8 mouse cellular contexts compared by ENCODE assay signal in the genomic region with DNA sequence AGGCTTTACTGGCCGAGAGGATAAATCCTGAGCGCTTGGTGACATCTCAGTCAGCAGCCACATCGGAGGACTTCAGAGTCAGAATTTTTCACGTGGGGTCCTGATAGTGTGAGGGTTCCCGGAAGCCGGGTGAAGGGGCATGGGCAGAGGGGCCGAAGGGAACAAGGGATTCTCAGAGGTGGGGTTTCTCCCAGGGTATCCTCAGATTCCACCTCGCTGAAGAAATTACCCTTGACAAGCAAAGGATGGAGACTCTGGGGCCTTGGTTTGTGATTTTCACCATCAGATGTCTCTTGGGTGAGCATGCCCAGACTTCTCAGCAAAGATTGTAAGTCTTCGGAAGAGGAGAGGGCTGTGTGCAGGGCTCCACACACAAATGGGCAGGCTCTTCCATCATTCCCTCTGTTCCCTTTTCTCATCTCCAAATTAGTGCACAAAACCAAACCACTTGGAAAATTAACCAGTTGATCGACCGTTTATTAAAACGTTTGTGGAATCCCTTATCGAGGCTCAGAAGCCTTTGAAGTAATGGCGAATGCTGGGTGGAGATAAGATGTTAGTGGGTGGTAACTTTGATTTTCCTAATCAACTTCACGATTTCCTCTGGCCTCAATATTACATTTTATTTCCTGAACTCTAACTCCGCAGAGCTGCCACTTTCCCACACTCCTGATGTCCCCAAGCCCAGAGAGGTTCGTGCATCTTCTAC. TPM values are rescaled to one million over a fixed set of nuclear protein-coding genes. Genes with fewer than 3 reads are reported as not detected.
DNase-seq lines count a peak whose midpoint lies in the region; ATAC-seq lines count a peak whose summit lies in the region.

A gene (plus strand): TSS at position 38 of the 709 bp plus-strand sequence.

- WGBS in heart, embryonic 11.5 days (ENCODE audit: insufficient replicate concordance): 13% methylated on average over 17 of the region's 17 CpGs
- WGBS in neural tube, embryonic 15.5 days: 30% methylated on average over 17 of the region's 17 CpGs

- no peaks in the 10 kb centered on the region for H3K36me3 ChIP-seq in heart, embryonic 11.5 days (ENCODE audit: control insufficient read depth, insufficient read depth, low read length)
- no peaks in the 10 kb centered on the region for H3K36me3 ChIP-seq in neural tube, embryonic 15.5 days

- peak within 1 kb of the TSS; percentile 75 for H3K27ac ChIP-seq in brown adipose tissue, adult 24 weeks (replicated peaks; ENCODE audit: low read depth, low read length)
- peak within 1 kb of the TSS; percentile 93 for H3K27ac ChIP-seq in heart, embryonic 11.5 days (ENCODE audit: low read depth, low read length)
- peak within 1 kb of the TSS; percentile 92 for H3K27ac ChIP-seq in neural tube, embryonic 15.5 days (replicated peaks)

- H3K4me2 ChIP-seq in heart, embryonic 11.5 days: peak within 1 kb of the TSS; percentile 90
- peak within 1 kb of the TSS; percentile 87 for H3K4me2 ChIP-seq in neural tube, embryonic 15.5 days

- H3K4me1 ChIP-seq in brown adipose tissue, adult 24 weeks (ENCODE audit: control insufficient read depth, insufficient read depth, insufficient read length, low read length): peaks cover 11% of the 10 kb centered on the region; the same call in 1 of the 2 replicates
- peaks cover 29% of the 10 kb centered on the region for H3K4me1 ChIP-seq in heart, embryonic 11.5 days (ENCODE audit: control insufficient read depth, insufficient read depth, low read length)
- H3K4me1 ChIP-seq in neural tube, embryonic 15.5 days: peaks cover 46% of the 10 kb centered on the region

- ATAC-seq in heart, embryonic 11.5 days (replicated peaks; ENCODE audit: insufficient number of reproducible peaks, low FRiP score, low TSS enrichment): no peak
- no peak for ATAC-seq in neural tube, embryonic 15.5 days (ENCODE audit: low FRiP score)

- intact Hi-C loops in left cerebral cortex, postnatal 14 days (cut with DNase I): no loop called here

- peak within 1 kb of the TSS; percentile 96 for H3K9ac ChIP-seq in heart, embryonic 11.5 days (ENCODE audit: low read depth, low read length)
- H3K9ac ChIP-seq in neural tube, embryonic 15.5 days (replicated peaks): peak within 1 kb of the TSS; percentile 93

- H3K27me3 ChIP-seq in heart, embryonic 11.5 days (ENCODE audit: control insufficient read depth, insufficient read depth, low read length): no peaks in the 10 kb centered on the region; the same call in 1 of the 2 replicates
- H3K27me3 ChIP-seq in neural tube, embryonic 15.5 days (replicated peaks): no peaks in the 10 kb centered on the region

- H3K9me3 ChIP-seq in heart, embryonic 11.5 days (replicated peaks; ENCODE audit: control insufficient read depth, low read length): no peaks in the 10 kb centered on the region
- H3K9me3 ChIP-seq in neural tube, embryonic 15.5 days (replicated peaks): no peaks in the 10 kb centered on the region

- peak within 1 kb of the TSS; percentile 98 for H3K4me3 ChIP-seq in brown adipose tissue, adult 24 weeks (ENCODE audit: insufficient read depth, low read depth, low read length)
- peak within 1 kb of the TSS; percentile 74 for H3K4me3 ChIP-seq in heart, embryonic 11.5 days (ENCODE audit: low read depth, low read length)
- peak within 1 kb of the TSS; percentile 71 for H3K4me3 ChIP-seq in neural tube, embryonic 15.5 days (replicated peaks)

- DNase-seq in left cerebral cortex, adult 18-20 months (ENCODE audit: low spot score in 2 of 2): no peak
- DNase-seq in left cerebral cortex, adult 9 months (ENCODE audit: low spot score in 2 of 2): no peak
- no peak for DNase-seq in left cerebral cortex, postnatal 14 days (ENCODE audit: low spot score in 2 of 2)
- no peak for DNase-seq in right cerebral cortex, adult 18-20 months
- DNase-seq in cerebellum, adult 9-11 months: no peak

RNA-seq across cellular contexts. Expression of the gene that starts here (rescaled TPM):
- total RNA-seq in left cerebral cortex, adult 18-20 months (2021): 10 to 100 TPM; 27.4 to 28.5 TPM
- 7.3 and 15.9 TPM in 2 replicates for polyA plus RNA-seq in brown adipose tissue, adult 24 weeks (2012; ENCODE audit: insufficient read depth, insufficient read length, missing spikeins)
- polyA plus RNA-seq in heart, embryonic 11.5 days (2014; fragmentation: Nextera tagmentation; extraction: Ambion mirVana): 11.6 and 11.7 TPM in 2 replicates
- total RNA-seq in left cerebral cortex, postnatal 14 days (2021): 10 to 100 TPM; 28.2 TPM
- 40.6 and 49.0 TPM in 2 replicates for polyA plus RNA-seq in neural tube, embryonic 15.5 days (2015; fragmentation: Nextera tagmentation; extraction: Ambion mirVana)
